Mouse (Mus musculus): ENCODE data around the gene Erbb3. TPM values are rescaled to one million over a fixed set of nuclear protein-coding genes. Genes with fewer than 3 reads are reported as not detected.
A peak's percentile ranks its signal among the peaks of the same experiment; 100 is the strongest.
"Not testable (repeated sequence)": the region's sequence is repeated elsewhere in the genome, so short reads cannot be mapped to it uniquely, and the experiment has no call there.

Gene Erbb3
- polyA plus RNA-seq, 1 experiment from 2014 or later = 3.5 TPM

GRCm38 (mm10) chr10:128579298-128579697 is 10.2 kb downstream of the Erbb3 start:
- Histone ChIP-seq H3K27ac (no peak overlapping the region), H3K9me3 (no peaks in the 10 kb centered on the region), H3K27me3 (peaks cover 15% of the 10 kb centered on the region), H3K36me3 (no peaks in the 10 kb centered on the region), H3K4me2 (no peak overlapping the region), H3K9ac (no peak overlapping the region), H3K4me1 (replicated peaks) (no peaks in the 10 kb centered on the region), H3K4me3 (no peak overlapping the region)
- ATAC-seq (ENCODE audit: low FRiP score) = no peak
- 94% methylated on average over 3 of the region's 3 CpGs for WGBS

GRCm38 (mm10) chr10:128578330-128578729 is 11.1 kb downstream of the Erbb3 start:
- Histone ChIP-seq H3K27me3 (peaks cover 5% of the 10 kb centered on the region), H3K27ac (no peak overlapping the region), H3K9me3 (no peaks in the 10 kb centered on the region), H3K4me3 (no peak overlapping the region), H3K9ac (no peak overlapping the region), H3K36me3 (no peaks in the 10 kb centered on the region), H3K4me1 (replicated peaks) (no peaks in the 10 kb centered on the region), H3K4me2 (no peak overlapping the region)
- WGBS = 81% methylated on average over 11 of the region's 11 CpGs
- ATAC-seq (ENCODE audit: low FRiP score) = no peak

GRCm38 (mm10) chr10:128575063-128575462 is 14.4 kb downstream of the Erbb3 start:
- Histone ChIP-seq H3K9me3 (no peaks in the 10 kb centered on the region), H3K36me3 (no peaks in the 10 kb centered on the region), H3K4me2 (no peak overlapping the region), H3K27ac (no peak overlapping the region), H3K4me3 (no peak overlapping the region), H3K9ac (no peak overlapping the region), H3K27me3 (no peaks in the 10 kb centered on the region), H3K4me1 (replicated peaks) (no peaks in the 10 kb centered on the region)
- no peak for ATAC-seq (ENCODE audit: low FRiP score)
- 95% methylated on average over 2 of the region's 2 CpGs for WGBS

GRCm38 (mm10) chr10:128565788-128566531 is 23.5 kb downstream of the Erbb3 start, which contains the start of gene Pa2g4:
Gene Pa2g4 (minus strand): TSS chr10:128565987.
- Histone ChIP-seq H3K9ac (peak within 1 kb of the TSS; percentile 94), H3K27ac (peak within 1 kb of the TSS; percentile 89), H3K9me3 (no peaks in the 10 kb centered on the region), H3K36me3 (peaks cover 28% of the 10 kb centered on the region), H3K27me3 (no peaks in the 10 kb centered on the region), H3K4me2 (peak within 1 kb of the TSS; percentile 98), H3K4me1 (replicated peaks) (peaks cover 23% of the 10 kb centered on the region), H3K4me3 (peak within 1 kb of the TSS; percentile 88)
- peak; percentile 100 for ATAC-seq (ENCODE audit: low FRiP score)
- under 1% methylated on average over 54 of the region's 58 CpGs for WGBS

- Histone ChIP-seq H3K9me3 (no peaks in the 10 kb centered on the region), H3K9ac (peak overlapping the region; percentile 94), H3K36me3 (peaks cover 35% of the 10 kb centered on the region), H3K4me3 (peak overlapping the region; percentile 88), H3K4me1 (replicated peaks) (peaks cover 23% of the 10 kb centered on the region), H3K27ac (peak overlapping the region; percentile 89), H3K4me2 (peak overlapping the region; percentile 98), H3K27me3 (no peaks in the 10 kb centered on the region)
- peak; percentile 66 for ATAC-seq (ENCODE audit: low FRiP score)
- under 1% methylated on average over 45 of the region's 46 CpGs for WGBS
Observed at GRCm38 (mm10) chr10:128565206-128565787, 24.2 kb downstream of the Erbb3 start.

- 91% methylated on average over 6 of the region's 6 CpGs for WGBS
- Histone ChIP-seq H3K9ac (peak overlapping the region; percentile 55), H3K36me3 (peaks cover 52% of the 10 kb centered on the region), H3K4me1 (replicated peaks) (peaks cover 23% of the 10 kb centered on the region), H3K27me3 (no peaks in the 10 kb centered on the region), H3K4me2 (0 out of 2 replicates have a peak overlapping the region, but pooled peaks have one; percentile 98), H3K9me3 (no peaks in the 10 kb centered on the region), H3K4me3 (0 out of 2 replicates have a peak overlapping the region, but pooled peaks have one; percentile 14), H3K27ac (no peak overlapping the region)
- no peak for ATAC-seq (ENCODE audit: low FRiP score)
Observed at GRCm38 (mm10) chr10:128563544-128563943, 25.9 kb downstream of the Erbb3 start.

- Histone ChIP-seq H3K4me3 (no peak overlapping the region), H3K4me1 (replicated peaks) (no peaks in the 10 kb centered on the region), H3K27me3 (no peaks in the 10 kb centered on the region), H3K36me3 (peaks cover 51% of the 10 kb centered on the region), H3K4me2 (no peak overlapping the region), H3K9me3 (no peaks in the 10 kb centered on the region), H3K27ac (no peak overlapping the region), H3K9ac (no peak overlapping the region)
- ATAC-seq (ENCODE audit: low FRiP score) = no peak
- WGBS = 89% methylated on average over 6 of the region's 6 CpGs
Observed at GRCm38 (mm10) chr10:128556963-128557362, 32.5 kb downstream of the Erbb3 start.

- Histone ChIP-seq H3K36me3 (peaks cover 44% of the 10 kb centered on the region), H3K9ac (no peak overlapping the region), H3K27me3 (no peaks in the 10 kb centered on the region), H3K27ac (no peak overlapping the region), H3K4me1 (replicated peaks) (no peaks in the 10 kb centered on the region), H3K9me3 (no peaks in the 10 kb centered on the region), H3K4me2 (no peak overlapping the region), H3K4me3 (no peak overlapping the region)
- ATAC-seq (ENCODE audit: low FRiP score) = no peak
Observed at GRCm38 (mm10) chr10:128556286-128556685, 33.2 kb downstream of the Erbb3 start.

GRCm38 (mm10) chr10:128555567-128555966 is 33.9 kb downstream of the Erbb3 start:
- H3K9me3 ChIP-seq; H3K9ac ChIP-seq; H3K4me1 ChIP-seq (replicated peaks); H3K4me2 ChIP-seq; H3K27ac ChIP-seq; ATAC-seq (ENCODE audit: low FRiP score); H3K27me3 ChIP-seq; H3K4me3 ChIP-seq: not testable (repeated sequence)
- peaks cover 37% of the 10 kb centered on the region for H3K36me3 ChIP-seq
- WGBS = 91% methylated on average over 1 of the region's 1 CpGs

- not testable (repeated sequence) for H3K4me3 ChIP-seq; H3K4me2 ChIP-seq; H3K27me3 ChIP-seq; ATAC-seq (ENCODE audit: low FRiP score); H3K9me3 ChIP-seq; H3K9ac ChIP-seq; H3K36me3 ChIP-seq
- peaks cover 20% of the 10 kb centered on the region for H3K4me1 ChIP-seq (replicated peaks)
- peak overlapping the region; percentile 77; the same call in 1 of the 2 replicates for H3K27ac ChIP-seq
- 93% methylated on average over 11 of the region's 11 CpGs for WGBS
Observed at GRCm38 (mm10) chr10:128550144-128550823, 39.2 kb downstream of the Erbb3 start.

- 63% methylated on average over 6 of the region's 6 CpGs for WGBS
- H3K27me3 ChIP-seq; H3K9me3 ChIP-seq; ATAC-seq (ENCODE audit: low FRiP score); H3K9ac ChIP-seq: not testable (repeated sequence)
- Histone ChIP-seq H3K4me2 (peak overlapping the region; percentile 85; the same call in 1 of the 2 replicates), H3K27ac (peak overlapping the region; percentile 77), H3K36me3 (peaks cover 10% of the 10 kb centered on the region), H3K4me3 (0 out of 2 replicates have a peak overlapping the region, but pooled peaks have one; percentile 2), H3K4me1 (replicated peaks) (peaks cover 20% of the 10 kb centered on the region)
Observed at GRCm38 (mm10) chr10:128549682-128550057, 39.8 kb downstream of the Erbb3 start.

GRCm38 (mm10) chr10:128548947-128549681 is 40.3 kb downstream of the Erbb3 start, which contains the start of gene Rpl41:
Gene Rpl41 (minus strand): TSS chr10:128549305.
- ATAC-seq (ENCODE audit: low FRiP score) = peak; percentile 91
- H3K4me1 ChIP-seq (replicated peaks) = peaks cover 21% of the 10 kb centered on the region
- H3K4me3 ChIP-seq = peak within 1 kb of the TSS; percentile 76
- under 1% methylated on average over 31 of the region's 31 CpGs for WGBS
- peak within 1 kb of the TSS; percentile 97 for H3K27ac ChIP-seq
- no peaks in the 10 kb centered on the region for H3K27me3 ChIP-seq
- peak within 1 kb of the TSS; percentile 93 for H3K9ac ChIP-seq
- no peaks in the 10 kb centered on the region for H3K9me3 ChIP-seq
- H3K36me3 ChIP-seq = peaks cover 16% of the 10 kb centered on the region
- peak within 1 kb of the TSS; percentile 85 for H3K4me2 ChIP-seq
